Mouse (Mus musculus) megakaryocyte, embryonic 14.5 days (primary cell): Measurements from ENCODE around the gene Col6a6.

Experiments used
- FLI1 ChIP-seq: IDR thresholded peaks from 2 replicates; pipeline ENCODE4 v1.6.1; 2012; ENCODE audit warnings: low read length, inconsistent platforms, mixed read lengths
- GATA1 ChIP-seq: IDR thresholded peaks from 3 replicates; pipeline ENCODE4 v1.6.1; 2012; ENCODE audit warnings: mixed read lengths, low read length, inconsistent platforms, borderline replicate concordance

- TF ChIP-seq GATA1 (no peak), FLI1 (no peak)
These were observed 33.0 kb downstream of the Col6a6 start for GRCm38 (mm10) chr9:105794965-105795364.
